Mouse (Mus musculus) right cerebral cortex, postnatal 36 days (tissue): ENCODE data around the gene Hsd17b7.

Source experiments
- DNase-seq, 2 experiments: peaks; one replicate each; pipeline ENCODE4 v3.0.0; 2022; ENCODE audit warnings: low spot score in 2 of 2, mixed read lengths in 1 of 2

The Hsd17b7 gene

DNA sequence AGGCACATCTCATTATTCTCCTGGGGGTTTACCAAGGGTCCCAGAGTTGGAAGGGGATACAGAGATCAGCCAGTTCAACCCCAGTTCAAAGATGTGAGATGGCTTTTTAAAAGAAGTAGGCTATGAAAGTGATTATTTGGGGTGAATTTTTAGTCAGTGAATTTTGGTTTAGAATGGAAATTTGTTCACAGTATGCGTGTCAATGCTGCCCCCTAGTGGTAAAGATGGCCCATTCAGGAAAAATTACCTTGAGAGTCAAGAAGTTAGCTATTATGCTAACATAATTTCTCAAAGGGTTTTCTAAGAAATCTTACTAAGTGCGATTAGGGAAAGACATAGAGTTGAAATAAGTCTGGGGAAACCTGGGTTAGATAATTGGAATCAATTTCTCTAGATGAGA lies 29.7 kb downstream of the Hsd17b7 start:
- no peak for DNase-seq

DNA sequence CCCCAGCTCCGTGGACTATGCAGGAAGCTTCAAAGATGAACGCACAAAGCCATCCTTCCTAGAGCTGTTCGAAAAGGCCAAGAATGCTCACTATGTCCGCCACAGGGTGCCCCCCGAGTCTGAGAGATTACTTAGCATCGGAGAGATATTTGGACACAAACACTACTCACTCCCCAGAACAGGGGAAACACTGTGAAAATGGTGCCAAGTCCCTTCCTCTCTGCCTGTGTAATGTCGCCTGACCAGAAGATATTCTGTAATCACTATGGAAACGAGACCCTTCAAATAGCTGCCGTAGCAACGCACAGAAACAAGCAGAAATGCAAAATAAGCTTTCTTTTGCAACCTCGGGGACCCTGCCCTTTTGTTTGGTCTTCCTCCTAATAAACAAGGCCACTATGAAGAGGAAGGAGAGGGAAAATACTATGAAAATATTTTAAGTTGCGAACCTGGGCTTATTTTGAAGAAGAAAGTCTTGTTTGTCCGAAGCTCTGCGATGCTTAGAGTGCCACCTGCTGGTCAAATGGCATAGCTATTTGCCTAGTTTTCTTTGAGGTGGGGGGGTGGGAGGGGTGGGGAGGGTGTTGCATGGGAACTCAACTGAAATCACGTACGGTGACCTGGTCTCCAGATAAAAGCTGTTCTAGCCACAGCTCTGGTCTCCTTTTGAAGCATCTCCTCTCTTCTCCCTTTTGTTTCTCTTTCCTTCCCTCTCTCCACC lies 34.9 kb downstream of the Hsd17b7 start:
- DNase-seq = no peak

DNA sequence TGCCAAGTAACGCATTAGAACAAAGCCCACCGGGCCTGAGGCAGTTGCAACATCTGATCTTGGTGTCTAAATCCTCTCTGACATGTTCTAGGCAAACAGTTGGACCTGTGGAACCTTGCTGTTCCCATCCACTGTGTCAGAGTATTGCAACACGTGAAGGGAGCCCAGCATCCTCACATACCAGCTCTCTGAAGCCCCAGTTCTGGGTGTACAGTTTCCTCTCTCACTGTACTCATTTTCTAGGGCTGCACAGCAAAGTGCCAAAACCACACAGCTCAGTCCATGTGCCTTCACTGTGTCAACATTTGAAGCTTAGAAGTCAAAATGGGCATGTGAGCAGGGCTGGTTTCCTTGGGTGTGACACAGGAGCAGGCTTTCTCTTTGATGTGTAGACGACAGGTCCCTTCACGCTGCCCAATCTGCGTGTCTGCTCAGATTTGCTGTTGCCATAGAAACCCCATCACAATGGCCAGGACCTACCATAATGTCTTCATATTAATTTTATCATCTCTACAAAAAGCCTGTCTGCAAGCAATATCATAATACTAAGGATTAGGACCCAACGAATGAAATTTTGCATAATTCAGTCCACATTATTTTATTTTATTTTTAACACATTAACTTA lies 36.8 kb downstream of the Hsd17b7 start:
- no peak for DNase-seq

GRCm38 (mm10) chr1:169931698-169932097 lies 37.3 kb downstream of the Hsd17b7 start:
- no peak for DNase-seq

GRCm38 (mm10) chr1:169928454-169928971 lies 40.5 kb downstream of the Hsd17b7 start, which contains the start of gene Ccdc190:
Gene Ccdc190 (plus strand): TSS chr1:169928648.
- DNase-seq = no peak

DNA sequence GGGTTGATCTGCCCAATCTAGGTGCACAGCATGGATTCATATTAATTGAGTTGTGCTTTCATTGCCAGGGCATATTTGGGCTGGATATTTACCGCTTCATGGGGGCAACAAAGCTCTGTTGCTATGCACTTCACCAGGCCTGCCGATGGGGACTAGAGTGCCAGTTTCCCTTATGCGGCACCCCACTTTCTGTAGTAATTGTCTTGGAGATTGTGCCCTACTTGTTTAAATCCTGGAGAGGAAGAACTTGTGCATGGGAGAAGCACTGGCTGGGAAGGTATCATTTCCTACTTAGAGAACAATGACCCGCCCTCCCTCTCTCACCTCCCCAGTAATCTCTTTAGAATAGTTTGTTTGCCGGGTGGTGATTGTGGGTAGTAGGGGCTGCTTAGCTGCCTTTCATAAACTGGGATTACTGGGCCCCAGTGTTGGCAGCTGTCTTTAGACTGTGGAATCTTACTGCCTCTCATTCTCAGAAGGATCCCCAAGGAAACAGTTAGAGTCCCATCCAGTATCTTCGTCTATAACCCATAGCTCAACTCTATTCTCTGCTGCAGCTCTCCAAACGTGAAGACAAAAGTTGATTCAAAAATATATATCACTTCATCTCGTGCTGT lies 41.2 kb downstream of the Hsd17b7 start:
- no peak for DNase-seq

GRCm38 (mm10) chr1:169924567-169924966 lies 44.5 kb downstream of the Hsd17b7 start:
- no peak for DNase-seq

- DNase-seq = no peak
Measured at GRCm38 (mm10) chr1:169921710-169922211, 47.3 kb downstream of the Hsd17b7 start.

GRCm38 (mm10) chr1:169919211-169919610 lies 49.8 kb downstream of the Hsd17b7 start:
- DNase-seq = peak; percentile 44 to 58

GRCm38 (mm10) chr1:169917998-169918397 lies 51.0 kb downstream of the Hsd17b7 start:
- DNase-seq = peak; percentile 46 to 63

GRCm38 (mm10) chr1:169917115-169917796 lies 51.8 kb downstream of the Hsd17b7 start:
- DNase-seq = no peak

DNA sequence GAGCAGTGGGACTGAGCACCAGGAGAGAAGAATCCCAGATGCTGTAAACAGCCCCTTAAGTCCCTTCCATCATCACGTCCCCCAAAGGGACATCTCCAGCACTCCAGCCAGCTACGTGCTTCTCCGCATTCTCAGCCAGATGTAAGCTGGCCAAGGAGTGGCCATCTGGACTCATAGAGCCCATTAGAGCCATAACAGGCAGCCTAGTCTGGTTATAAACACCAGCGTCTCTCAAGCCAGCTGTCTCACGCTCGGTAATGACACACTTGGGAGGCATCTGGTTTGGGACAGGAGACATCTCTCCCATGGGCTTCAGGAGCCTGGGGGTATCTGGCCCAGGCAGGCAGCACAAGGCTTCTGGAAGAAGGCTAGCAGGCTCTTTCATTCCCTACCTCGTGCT lies 52.4 kb downstream of the Hsd17b7 start:
- no peak for DNase-seq

DNA sequence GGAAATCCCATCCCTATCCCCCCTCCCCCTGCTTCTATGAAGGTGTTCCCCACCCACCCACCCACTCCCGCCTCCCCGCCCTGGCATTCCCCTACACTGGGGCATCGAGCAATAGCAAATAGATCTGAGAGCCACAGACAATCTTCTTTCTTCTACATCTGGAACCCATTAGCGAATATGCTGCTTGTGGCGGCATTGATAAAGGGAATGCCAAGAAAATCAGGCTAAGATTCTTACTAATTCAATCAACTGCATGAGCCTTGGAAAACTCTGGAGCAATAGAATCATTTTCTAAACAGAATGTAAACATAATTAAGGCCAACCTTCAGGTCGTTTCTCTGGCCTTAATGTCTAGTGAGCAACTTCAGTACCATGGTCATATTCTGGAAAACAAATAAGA lies 57.5 kb downstream of the Hsd17b7 start:
- DNase-seq = no peak

DNA sequence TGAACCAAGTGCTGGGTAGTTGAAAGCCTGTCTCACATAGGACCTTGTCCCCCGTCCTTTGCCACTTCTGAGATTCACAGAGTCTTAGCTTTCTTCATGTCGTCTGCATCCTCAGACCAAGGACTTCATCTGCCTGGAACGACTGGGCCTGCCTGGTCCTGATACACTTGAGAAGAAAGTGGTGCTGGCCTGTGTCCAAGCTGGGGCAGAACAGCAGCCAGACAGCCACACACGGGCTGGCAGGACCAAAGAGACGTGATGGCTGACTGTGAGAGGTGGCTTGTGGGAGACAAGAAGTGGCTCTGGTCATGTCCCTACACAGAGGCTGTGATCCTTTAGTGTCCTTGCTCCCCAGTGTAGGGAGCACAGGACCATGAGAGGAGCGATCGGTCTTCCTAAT lies 58.3 kb downstream of the Hsd17b7 start:
- no peak for DNase-seq

DNA sequence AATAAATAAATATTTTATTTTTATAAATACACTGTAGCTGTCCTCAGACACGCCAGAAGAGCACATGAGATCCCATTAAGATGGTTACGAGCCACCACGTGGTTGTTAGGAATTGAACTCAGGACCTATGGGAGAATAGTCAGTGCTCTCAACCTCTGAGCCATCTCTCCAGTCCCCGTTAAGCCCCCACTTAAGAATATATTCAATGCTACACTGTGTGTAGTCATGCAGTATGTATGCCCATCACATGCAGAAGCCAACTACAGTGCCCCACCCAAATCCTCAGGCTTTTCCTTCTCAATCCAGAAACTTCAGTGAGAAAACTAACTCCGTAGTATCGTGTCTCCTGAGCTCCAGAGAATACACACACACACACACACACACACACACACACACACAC lies 59.4 kb downstream of the Hsd17b7 start:
- DNase-seq = no peak

- no peak for DNase-seq
Measured at GRCm38 (mm10) chr1:169909163-169909562, 59.9 kb downstream of the Hsd17b7 start.

DNA sequence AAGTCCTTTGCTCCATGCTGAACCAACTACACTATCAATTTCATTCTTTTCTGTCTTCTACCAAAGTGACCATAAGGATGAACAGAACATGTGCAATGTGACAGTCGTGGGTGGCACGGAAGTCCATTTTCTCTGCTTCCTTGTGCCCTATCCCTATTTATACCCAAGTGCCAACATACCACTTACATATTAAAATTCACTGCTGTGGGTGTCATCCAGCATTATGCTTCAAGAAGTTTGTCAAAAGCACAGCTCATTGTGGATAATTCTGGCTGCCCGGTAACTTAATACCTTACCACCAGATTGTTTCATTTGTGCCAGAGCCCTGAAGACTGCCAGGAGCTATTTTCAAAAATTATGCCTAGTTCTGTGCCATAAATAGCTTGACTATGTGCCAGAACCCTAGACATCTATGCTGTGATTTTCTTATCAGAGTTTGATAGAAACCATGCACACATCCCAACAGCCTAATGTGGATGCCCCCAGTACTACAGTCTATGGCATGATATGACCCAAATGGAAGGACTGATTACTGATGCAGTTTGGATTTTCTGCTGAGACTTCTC lies 68.2 kb downstream of the Hsd17b7 start:
- no peak for DNase-seq
